Mouse (Mus musculus) spleen, adult 2 months (tissue): ENCODE data around the gene Insm1.

Experiments used
- CTCF ChIP-seq: fragments of 200-500 bp; IDR thresholded peaks from 2 replicates; pipeline ENCODE4 v1.5.1; 2011; ENCODE audit warnings: mild to moderate bottlenecking, inconsistent platforms; ENCODE audit not compliant: insufficient read depth, insufficient read length, insufficient replicate concordance; ENCODE audit errors: extremely low read depth
- POLR2A ChIP-seq: fragments of 200-500 bp; IDR thresholded peaks from 2 replicates; pipeline ENCODE4 v1.6.1; 2011; ENCODE audit warnings: low read depth, low read length, inconsistent platforms

DNA sequence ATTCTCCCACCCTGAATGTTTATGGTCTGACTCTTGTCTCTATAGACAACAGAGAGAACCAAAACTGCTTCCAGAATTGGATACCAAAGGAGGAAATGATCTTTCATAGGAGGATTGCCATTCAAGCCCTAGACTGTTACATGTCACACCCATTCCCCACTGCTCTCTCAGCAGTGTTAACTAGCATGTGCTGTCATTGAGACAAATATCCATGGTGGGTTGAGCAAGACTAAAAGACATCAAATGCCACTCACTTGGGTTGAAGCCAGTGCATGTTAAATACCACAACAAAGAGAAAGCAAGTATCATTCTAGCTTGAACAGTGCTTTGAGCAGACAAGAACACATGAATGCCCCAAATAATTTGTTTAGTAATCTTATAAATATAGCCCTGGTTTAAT is 41.2 kb downstream of the Insm1 start:
- TF ChIP-seq CTCF (no peak), POLR2A (no peak)
